7 mouse cellular contexts compared by ENCODE assay signal in genomic region chr17:16952146-16952545, GRCm38 (mm10).
A peak's percentile ranks its signal among the peaks of the same experiment; 100 is the strongest.
DNase-seq lines count a peak whose midpoint lies in the region; ATAC-seq and TF ChIP-seq lines count a peak whose summit lies in the region.
"Not testable (repeated sequence)": the region's sequence is repeated elsewhere in the genome, so short reads cannot be mapped to it uniquely, and the experiment has no call there.

No protein-coding gene starts in this region.

- H3K9me3 ChIP-seq in heart, embryonic 11.5 days (replicated peaks; ENCODE audit: control insufficient read depth, low read length); hindbrain, embryonic 16.5 days (ENCODE audit: control insufficient read depth, low read length); limb, embryonic 10.5 days (replicated peaks); lung, embryonic 14.5 days (ENCODE audit: low read depth, low read length); midbrain, embryonic 14.5 days (ENCODE audit: control insufficient read depth, low read length): not testable (repeated sequence)

- H3K27me3 ChIP-seq in heart, embryonic 11.5 days (ENCODE audit: control insufficient read depth, insufficient read depth, low read length); hindbrain, embryonic 16.5 days (replicated peaks; ENCODE audit: control insufficient read depth, insufficient read depth, low read length); limb, embryonic 10.5 days (ENCODE audit: low read depth, poor library complexity, severe bottlenecking); lung, embryonic 14.5 days (ENCODE audit: insufficient read depth, low read length); midbrain, embryonic 14.5 days (ENCODE audit: control insufficient read depth, insufficient read depth, low read length): not testable (repeated sequence)

- not testable (repeated sequence) for H3K9ac ChIP-seq in heart, embryonic 11.5 days (ENCODE audit: low read depth, low read length); hindbrain, embryonic 16.5 days (ENCODE audit: low read depth, low read length); lung, embryonic 14.5 days; midbrain, embryonic 14.5 days (replicated peaks; ENCODE audit: low read length)

- not testable (repeated sequence) for TF ChIP-seq CTCF in lung, embryonic 14.5 days (IDR thresholded peaks at IDR 0.05; ENCODE audit: low read depth)

- ATAC-seq in erythroid progenitor cell, adult 5-6 weeks (replicated peaks; ENCODE audit: low FRiP score, poor library complexity, severe bottlenecking) = peak; percentile 48; the same call in 1 of the 2 replicates
- ATAC-seq in heart, embryonic 11.5 days (replicated peaks; ENCODE audit: insufficient number of reproducible peaks, low FRiP score, low TSS enrichment); hindbrain, embryonic 16.5 days; lung, embryonic 14.5 days (ENCODE audit: insufficient read depth); midbrain, embryonic 14.5 days (ENCODE audit: low FRiP score, low TSS enrichment): not testable (repeated sequence)

- not testable (repeated sequence) for H3K4me1 ChIP-seq in heart, embryonic 11.5 days (ENCODE audit: control insufficient read depth, insufficient read depth, low read length); hindbrain, embryonic 16.5 days (ENCODE audit: control insufficient read depth, insufficient read depth, low read depth, low read length); limb, embryonic 10.5 days; lung, embryonic 14.5 days (ENCODE audit: insufficient read depth); midbrain, embryonic 14.5 days (ENCODE audit: control insufficient read depth, insufficient read depth, low read length)

- peak overlapping the region; percentile 49 for H3K4me2 ChIP-seq in heart, embryonic 11.5 days
- H3K4me2 ChIP-seq in hindbrain, embryonic 16.5 days (ENCODE audit: low read length) = peak overlapping the region; percentile 45
- peak overlapping the region; percentile 52 for H3K4me2 ChIP-seq in lung, embryonic 14.5 days
- H3K4me2 ChIP-seq in midbrain, embryonic 14.5 days (ENCODE audit: low read length) = peak overlapping the region; percentile 47

- H3K27ac ChIP-seq in heart, embryonic 11.5 days (ENCODE audit: low read depth, low read length); hindbrain, embryonic 16.5 days (ENCODE audit: low read depth, low read length); limb, embryonic 10.5 days; lung, embryonic 14.5 days (ENCODE audit: low read depth); midbrain, embryonic 14.5 days (replicated peaks; ENCODE audit: low read depth, low read length): not testable (repeated sequence)

- peak overlapping the region; percentile 50; the same call in 1 of the 2 replicates for H3K4me3 ChIP-seq in heart, embryonic 11.5 days (ENCODE audit: low read depth, low read length)
- H3K4me3 ChIP-seq in hindbrain, embryonic 16.5 days (ENCODE audit: low read length) = peak overlapping the region; percentile 19; the same call in 1 of the 2 replicates
- peak overlapping the region; percentile 51 for H3K4me3 ChIP-seq in limb, embryonic 10.5 days
- peak overlapping the region; percentile 43 for H3K4me3 ChIP-seq in lung, embryonic 14.5 days (ENCODE audit: low read depth, low read length)
- H3K4me3 ChIP-seq in midbrain, embryonic 14.5 days (replicated peaks; ENCODE audit: low read depth, low read length) = peak overlapping the region; percentile 45

- DNase-seq in MEL-GATA-1-ER (ENCODE audit: extremely low read depth, low read depth) = peak; percentile 12
- DNase-seq in limb, embryonic 10.5 days (ENCODE audit: low spot score); lung, embryonic 14.5 days: not testable (repeated sequence)
- peak; percentile 0 for DNase-seq in midbrain, embryonic 14.5 days

- H3K36me3 ChIP-seq in heart, embryonic 11.5 days (ENCODE audit: control insufficient read depth, insufficient read depth, low read length); hindbrain, embryonic 16.5 days (ENCODE audit: control insufficient read depth, insufficient read depth, low read length); limb, embryonic 10.5 days; lung, embryonic 14.5 days (ENCODE audit: insufficient read depth); midbrain, embryonic 14.5 days (ENCODE audit: control insufficient read depth, insufficient read depth, low read length): not testable (repeated sequence)

- 31% methylated on average over 2 of the region's 2 CpGs for WGBS in heart, embryonic 11.5 days (ENCODE audit: insufficient replicate concordance)
- WGBS in hindbrain, embryonic 16.5 days = 42% methylated on average over 2 of the region's 2 CpGs
- WGBS in limb, embryonic 10.5 days = 41% methylated on average over 2 of the region's 2 CpGs
- WGBS in lung, embryonic 14.5 days = 25% methylated on average over 2 of the region's 2 CpGs
- WGBS in midbrain, embryonic 14.5 days = 36% methylated on average over 2 of the region's 2 CpGs
